In the genomic region with DNA sequence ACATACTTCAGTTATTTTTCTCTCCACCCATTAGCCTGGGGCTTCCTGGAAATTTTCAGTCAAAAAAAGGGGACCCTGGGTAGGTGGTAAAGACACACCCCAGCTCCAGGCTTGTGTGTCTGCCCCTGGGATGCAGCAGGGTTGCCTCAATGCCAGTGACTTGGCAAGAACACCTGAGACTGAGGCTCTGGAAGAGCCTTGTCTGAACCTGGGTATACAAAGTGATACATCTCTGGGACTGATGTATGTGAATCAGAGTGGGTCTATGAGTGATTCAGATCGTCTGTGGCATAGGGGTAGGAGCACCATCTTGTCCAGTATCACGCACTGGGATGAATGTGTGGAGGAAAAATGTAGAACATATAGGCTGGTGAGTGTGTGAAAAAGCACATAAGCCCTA, we compare ENCODE assay signal across 15 mouse cellular contexts. TPM values are rescaled to one million over a fixed set of nuclear protein-coding genes. Genes with fewer than 3 reads are reported as not detected.
A peak's percentile ranks its signal among the peaks of the same experiment; 100 is the strongest.
DNase-seq lines count a peak whose midpoint lies in the region; ATAC-seq and TF ChIP-seq lines count a peak whose summit lies in the region.
"Had no signal": no experiment of that assay in that cellular context is flagged by ENCODE, and none has a peak within 500 bp of the region (broad histone marks: within the 10 kb centered on the region; RNA-seq: fewer than 3 reads in every experiment).

No protein-coding gene starts in this region.

- H3K36me3 ChIP-seq in heart, embryonic 13.5 days: peaks cover 3% of the 10 kb centered on the region; the same call in 1 of the 2 replicates
- no peaks in the 10 kb centered on the region for H3K36me3 ChIP-seq in midbrain, embryonic 10.5 days
- H3K36me3 ChIP-seq in midbrain, embryonic 14.5 days (ENCODE audit: control insufficient read depth, insufficient read depth, low read length): no peaks in the 10 kb centered on the region
- no peaks in the 10 kb centered on the region for H3K36me3 ChIP-seq in hindbrain, embryonic 13.5 days
- H3K36me3 ChIP-seq in stomach, postnatal 0 days (ENCODE audit: control insufficient read depth, insufficient read depth, low read length): no peaks in the 10 kb centered on the region
- H3K36me3 ChIP-seq in thymus, adult 2 months (ENCODE audit: control insufficient read depth, insufficient read depth, low read length): no peaks in the 10 kb centered on the region

- no peaks in the 10 kb centered on the region for H3K9me3 ChIP-seq in heart, embryonic 13.5 days
- no peaks in the 10 kb centered on the region for H3K9me3 ChIP-seq in midbrain, embryonic 10.5 days (replicated peaks)
- no peaks in the 10 kb centered on the region for H3K9me3 ChIP-seq in midbrain, embryonic 14.5 days (ENCODE audit: control insufficient read depth, low read length)
- no peaks in the 10 kb centered on the region for H3K9me3 ChIP-seq in hindbrain, embryonic 13.5 days
- no peaks in the 10 kb centered on the region for H3K9me3 ChIP-seq in stomach, postnatal 0 days (ENCODE audit: control insufficient read depth, low read length)

- H3K4me3 ChIP-seq in heart, embryonic 13.5 days: no peak overlapping the region
- H3K4me3 ChIP-seq in midbrain, embryonic 10.5 days: no peak overlapping the region
- H3K4me3 ChIP-seq in midbrain, embryonic 14.5 days (replicated peaks; ENCODE audit: low read depth, low read length): no peak overlapping the region
- H3K4me3 ChIP-seq in hindbrain, embryonic 13.5 days: no peak overlapping the region
- no peak overlapping the region for H3K4me3 ChIP-seq in stomach, postnatal 0 days (ENCODE audit: low read depth, low read length)
- H3K4me3 ChIP-seq in thymus, adult 2 months (ENCODE audit: control insufficient read depth, insufficient read depth, low read length): no peak overlapping the region

- TF ChIP-seq EP300 in stomach, postnatal 0 days (optimal IDR thresholded peaks at IDR 0.05): no peak

- intact Hi-C loops in heart, postnatal 14 days (cut with DNase I): no loop called here

- TF ChIP-seq POLR2A in thymus, adult 2 months (IDR thresholded peaks at IDR 0.05; ENCODE audit: control insufficient read depth, extremely low read depth, insufficient read depth, low read length, poor library complexity): no peak

- H3K27me3 ChIP-seq in heart, embryonic 13.5 days (replicated peaks): no peaks in the 10 kb centered on the region
- H3K27me3 ChIP-seq in midbrain, embryonic 10.5 days (ENCODE audit: low read depth, poor library complexity, severe bottlenecking): peaks cover 23% of the 10 kb centered on the region; the same call in 1 of the 2 replicates
- no peaks in the 10 kb centered on the region for H3K27me3 ChIP-seq in midbrain, embryonic 14.5 days (ENCODE audit: control insufficient read depth, insufficient read depth, low read length)
- H3K27me3 ChIP-seq in hindbrain, embryonic 13.5 days: peaks cover 12% of the 10 kb centered on the region
- H3K27me3 ChIP-seq in stomach, postnatal 0 days (ENCODE audit: control insufficient read depth, insufficient read depth, low read length): no peaks in the 10 kb centered on the region
- H3K27me3 ChIP-seq in thymus, adult 2 months (ENCODE audit: control insufficient read depth, insufficient read depth, low read length): no peaks in the 10 kb centered on the region

- H3K27ac ChIP-seq in heart, embryonic 13.5 days (replicated peaks): peak overlapping the region; percentile 91
- peak overlapping the region; percentile 92 for H3K27ac ChIP-seq in midbrain, embryonic 10.5 days (replicated peaks)
- no peak overlapping the region for H3K27ac ChIP-seq in midbrain, embryonic 14.5 days (replicated peaks; ENCODE audit: low read depth, low read length)
- H3K27ac ChIP-seq in hindbrain, embryonic 13.5 days: 0 out of 2 replicates have a peak overlapping the region, but pooled peaks have one; percentile 18
- peak overlapping the region; percentile 85 for H3K27ac ChIP-seq in stomach, postnatal 0 days (replicated peaks)
- no peak overlapping the region for H3K27ac ChIP-seq in thymus, adult 2 months (ENCODE audit: control insufficient read depth, insufficient read depth, low read length)
- H3K27ac ChIP-seq: macrophage had no signal

- no peak for ATAC-seq in heart, embryonic 13.5 days (ENCODE audit: extremely low read depth, insufficient number of reproducible peaks, low FRiP score, low TSS enrichment)
- ATAC-seq in midbrain, embryonic 14.5 days (ENCODE audit: low FRiP score, low TSS enrichment): no peak
- no peak for ATAC-seq in hindbrain, embryonic 13.5 days (ENCODE audit: low FRiP score)
- no peak for ATAC-seq in stomach, postnatal 0 days (ENCODE audit: low FRiP score, low TSS enrichment)
- ATAC-seq in erythroblast, adult 5-6 weeks (replicated peaks; ENCODE audit: low FRiP score, poor library complexity, severe bottlenecking): no peak

- TF ChIP-seq CTCF in stomach, postnatal 0 days (IDR thresholded peaks at IDR 0.05; ENCODE audit: low read depth): no peak
- TF ChIP-seq CTCF in thymus, adult 2 months (IDR thresholded peaks at IDR 0.05; ENCODE audit: borderline replicate concordance, control insufficient read depth, extremely low read depth, insufficient read depth, low read length, poor library complexity): no peak

- 75% methylated on average over 2 of the region's 2 CpGs for WGBS in heart, embryonic 13.5 days
- 89% methylated on average over 2 of the region's 2 CpGs for WGBS in midbrain, embryonic 10.5 days
- WGBS in midbrain, embryonic 14.5 days: 92% methylated on average over 2 of the region's 2 CpGs
- 86% methylated on average over 2 of the region's 2 CpGs for WGBS in hindbrain, embryonic 13.5 days
- 80% methylated on average over 2 of the region's 2 CpGs for WGBS in stomach, postnatal 0 days
- WGBS in thymus, adult 2 months: 94% methylated on average over 2 of the region's 2 CpGs

- H3K4me1 ChIP-seq in heart, embryonic 13.5 days: peaks cover 70% of the 10 kb centered on the region
- peaks cover 52% of the 10 kb centered on the region for H3K4me1 ChIP-seq in midbrain, embryonic 10.5 days
- peaks cover 13% of the 10 kb centered on the region for H3K4me1 ChIP-seq in midbrain, embryonic 14.5 days (ENCODE audit: control insufficient read depth, insufficient read depth, low read length)
- H3K4me1 ChIP-seq in hindbrain, embryonic 13.5 days (replicated peaks): peaks cover 37% of the 10 kb centered on the region
- H3K4me1 ChIP-seq in stomach, postnatal 0 days (replicated peaks; ENCODE audit: control insufficient read depth, insufficient read depth): peaks cover 12% of the 10 kb centered on the region
- H3K4me1 ChIP-seq in thymus, adult 2 months (replicated peaks; ENCODE audit: control insufficient read depth, insufficient read depth, low read length): peaks cover 15% of the 10 kb centered on the region

- H3K9ac ChIP-seq in heart, embryonic 13.5 days: peak overlapping the region; percentile 79
- H3K9ac ChIP-seq in midbrain, embryonic 14.5 days (replicated peaks; ENCODE audit: low read length): no peak overlapping the region
- H3K9ac ChIP-seq in hindbrain, embryonic 13.5 days: no peak overlapping the region
- H3K9ac ChIP-seq in stomach, postnatal 0 days (ENCODE audit: low read length): no peak overlapping the region

- peak overlapping the region; percentile 91; the same call in 1 of the 2 replicates for H3K4me2 ChIP-seq in heart, embryonic 13.5 days
- no peak overlapping the region for H3K4me2 ChIP-seq in midbrain, embryonic 14.5 days (ENCODE audit: low read length)
- H3K4me2 ChIP-seq in hindbrain, embryonic 13.5 days: no peak overlapping the region
- H3K4me2 ChIP-seq in stomach, postnatal 0 days (replicated peaks; ENCODE audit: low read depth): no peak overlapping the region

- DNase-seq in heart, postnatal 14 days: no peak
- DNase-seq in midbrain, embryonic 10.5 days (ENCODE audit: low spot score): no peak
- no peak for DNase-seq in midbrain, embryonic 14.5 days
- DNase-seq in stomach, postnatal 0 days (ENCODE audit: low spot score): no peak
- no peak for DNase-seq in thymus, adult 2 months
- DNase-seq: cerebellum, postnatal 36 days; kidney, adult 8-10 months had no signal

RNA-seq across cellular contexts. Expression of a gene that starts 1.0 kb away (rescaled TPM):
- polyA plus RNA-seq in heart, embryonic 13.5 days (2015; fragmentation: Nextera tagmentation; extraction: Ambion mirVana): 48.9 and 50.0 TPM in 2 replicates
- total RNA-seq in heart, postnatal 14 days (2021): 100 to 1,000 TPM; 436 to 447 TPM
- 11.6 and 15.3 TPM in 2 replicates for polyA plus RNA-seq in midbrain, embryonic 10.5 days (2016; fragmentation: Nextera tagmentation; extraction: Ambion mirVana)
- 2.0 and 7.6 TPM in 2 replicates for polyA plus RNA-seq in midbrain, embryonic 14.5 days (2014; fragmentation: Nextera tagmentation; extraction: Ambion mirVana)
- 6.1 and 6.8 TPM in 2 replicates for polyA plus RNA-seq in hindbrain, embryonic 13.5 days (2015; fragmentation: Nextera tagmentation; extraction: Ambion mirVana)
- polyA plus RNA-seq in stomach, postnatal 0 days (2015; fragmentation: Nextera tagmentation; extraction: Ambion mirVana): 16.0 and 18.8 TPM in 2 replicates
- total RNA-seq in erythroblast, adult 5-6 weeks (2015; ENCODE audit: low replicate concordance): not detected in 2 replicates
- total RNA-seq in erythroblast, adult 5-6 weeks (2017; ENCODE audit: low replicate concordance): not detected in 2 replicates
- 21.6 and 25.6 TPM in 2 replicates for polyA plus RNA-seq in thymus, adult 2 months (2012; rRNA removed)
- polyA plus RNA-seq: CD4-positive, CD25-positive, alpha-beta regulatory T cell, adult 4 months had no signal

RNA-seq across cellular contexts. Expression of a gene that starts 14.4 kb away (rescaled TPM):
- polyA plus RNA-seq in heart, embryonic 13.5 days (2015; fragmentation: Nextera tagmentation; extraction: Ambion mirVana): not detected in 2 replicates
- total RNA-seq in heart, postnatal 14 days (2021): not detected
- not detected in 2 replicates for polyA plus RNA-seq in midbrain, embryonic 10.5 days (2016; fragmentation: Nextera tagmentation; extraction: Ambion mirVana)
- not detected in 2 replicates for polyA plus RNA-seq in midbrain, embryonic 14.5 days (2014; fragmentation: Nextera tagmentation; extraction: Ambion mirVana)
- not detected in 2 replicates for polyA plus RNA-seq in hindbrain, embryonic 13.5 days (2015; fragmentation: Nextera tagmentation; extraction: Ambion mirVana)
- polyA plus RNA-seq in stomach, postnatal 0 days (2015; fragmentation: Nextera tagmentation; extraction: Ambion mirVana): not detected in 2 replicates
- not detected in 2 replicates for total RNA-seq in erythroblast, adult 5-6 weeks (2015; ENCODE audit: low replicate concordance)
- not detected in 2 replicates for total RNA-seq in erythroblast, adult 5-6 weeks (2017; ENCODE audit: low replicate concordance)
- 0.22 TPM in 1 of 2 replicates, not detected in the other for polyA plus RNA-seq in thymus, adult 2 months (2012; rRNA removed)
- total RNA-seq: layer of hippocampus, postnatal 25 days had no signal
- polyA plus RNA-seq: brain, embryonic 14.5 days; CD4-positive, CD25-positive, alpha-beta regulatory T cell, adult 4 months; macrophage; neural tube, embryonic 11.5 days had no signal

RNA-seq across cellular contexts. Expression of a gene that starts 37.2 kb away (rescaled TPM):
- polyA plus RNA-seq in heart, embryonic 13.5 days (2015; fragmentation: Nextera tagmentation; extraction: Ambion mirVana): 0.22 TPM in 1 of 2 replicates, not detected in the other
- total RNA-seq in heart, postnatal 14 days (2021): not detected
- not detected in 2 replicates for polyA plus RNA-seq in midbrain, embryonic 10.5 days (2016; fragmentation: Nextera tagmentation; extraction: Ambion mirVana)
- not detected in 2 replicates for polyA plus RNA-seq in midbrain, embryonic 14.5 days (2014; fragmentation: Nextera tagmentation; extraction: Ambion mirVana)
- not detected in 2 replicates for polyA plus RNA-seq in hindbrain, embryonic 13.5 days (2015; fragmentation: Nextera tagmentation; extraction: Ambion mirVana)
- 4.1 and 4.8 TPM in 2 replicates for polyA plus RNA-seq in stomach, postnatal 0 days (2015; fragmentation: Nextera tagmentation; extraction: Ambion mirVana)
- not detected in 2 replicates for total RNA-seq in erythroblast, adult 5-6 weeks (2015; ENCODE audit: low replicate concordance)
- total RNA-seq in erythroblast, adult 5-6 weeks (2017; ENCODE audit: low replicate concordance): not detected in 2 replicates
- polyA plus RNA-seq in thymus, adult 2 months (2012; rRNA removed): 1.1 and 1.4 TPM in 2 replicates
- total RNA-seq: layer of hippocampus, postnatal 25 days had no signal
- polyA plus RNA-seq: brain, embryonic 14.5 days; CD4-positive, CD25-positive, alpha-beta regulatory T cell, adult 4 months; macrophage; neural tube, embryonic 11.5 days had no signal

RNA-seq across cellular contexts. Expression of a gene that starts 57.9 kb away (rescaled TPM):
- polyA plus RNA-seq in heart, embryonic 13.5 days (2015; fragmentation: Nextera tagmentation; extraction: Ambion mirVana): not detected in 2 replicates
- total RNA-seq in heart, postnatal 14 days (2021): not detected
- polyA plus RNA-seq in midbrain, embryonic 10.5 days (2016; fragmentation: Nextera tagmentation; extraction: Ambion mirVana): not detected in 2 replicates
- polyA plus RNA-seq in midbrain, embryonic 14.5 days (2014; fragmentation: Nextera tagmentation; extraction: Ambion mirVana): not detected in 2 replicates
- polyA plus RNA-seq in hindbrain, embryonic 13.5 days (2015; fragmentation: Nextera tagmentation; extraction: Ambion mirVana): not detected in 2 replicates
- not detected in 2 replicates for polyA plus RNA-seq in stomach, postnatal 0 days (2015; fragmentation: Nextera tagmentation; extraction: Ambion mirVana)
- not detected in 2 replicates for total RNA-seq in erythroblast, adult 5-6 weeks (2015; ENCODE audit: low replicate concordance)
- total RNA-seq in erythroblast, adult 5-6 weeks (2017; ENCODE audit: low replicate concordance): not detected in 2 replicates
- polyA plus RNA-seq in thymus, adult 2 months (2012; rRNA removed): not detected in 2 replicates
- total RNA-seq: layer of hippocampus, postnatal 25 days had no signal
- polyA plus RNA-seq: brain, embryonic 14.5 days; CD4-positive, CD25-positive, alpha-beta regulatory T cell, adult 4 months; macrophage; neural tube, embryonic 11.5 days had no signal

Comparison
In these comparisons a context has a peak if more than half of its experiments do, and no peak if none do; other contexts are left out.
1. H3K27ac ChIP-seq: peak in heart, embryonic 13.5 days (single experiment), midbrain, embryonic 10.5 days (single experiment), hindbrain, embryonic 13.5 days (single experiment) and stomach, postnatal 0 days (single experiment); none in midbrain, embryonic 14.5 days (single experiment) and thymus, adult 2 months (single experiment).